Comparison of ENCODE assay signal across 16 mouse cellular contexts in the genomic region with DNA sequence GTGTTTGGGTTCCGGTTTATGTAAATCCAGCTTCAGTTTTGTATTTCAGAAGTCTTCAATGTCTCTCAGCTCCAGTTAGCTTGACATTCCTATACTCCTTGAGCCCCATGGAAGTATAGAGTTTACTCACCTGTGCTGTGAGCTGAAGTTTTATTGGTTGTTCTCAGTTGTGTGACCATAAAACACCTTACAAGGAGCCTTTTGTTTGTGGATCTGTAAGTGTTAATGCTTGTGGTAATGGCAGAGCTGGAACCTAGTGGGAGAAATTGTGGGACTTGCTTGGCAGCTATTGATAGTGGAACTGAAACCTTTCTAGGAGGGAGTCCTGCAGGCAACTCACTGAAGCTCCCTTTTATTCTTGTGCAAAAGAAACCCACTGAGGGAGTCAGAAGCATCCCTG.
"Had no signal": no experiment of that assay in that cellular context is flagged by ENCODE, and none has a peak within 500 bp of the region (broad histone marks: within the 10 kb centered on the region; RNA-seq: fewer than 3 reads in every experiment).

No protein-coding gene starts in this region.

- H3K9ac ChIP-seq: liver, embryonic 14.5 days; liver, postnatal 0 days; lung, embryonic 14.5 days; midbrain, embryonic 12.5 days; midbrain, embryonic 15.5 days had no signal

- H3K36me3 ChIP-seq: midbrain, embryonic 12.5 days; midbrain, embryonic 15.5 days had no signal

- H3K27me3 ChIP-seq: midbrain, embryonic 12.5 days; midbrain, embryonic 15.5 days had no signal

- DNase-seq: kidney, adult 8-10 months; kidney, postnatal 14 days; kidney, postnatal 4 days; liver, postnatal 0 days; lung, embryonic 14.5 days; thymus, adult 18-20 months; thymus, postnatal 14 days; thymus, postnatal 4 days had no signal

- ATAC-seq: intestine, postnatal 0 days; liver, postnatal 0 days; lung, postnatal 0 days; midbrain, embryonic 15.5 days had no signal

- H3K27ac ChIP-seq: liver, embryonic 14.5 days; macrophage; midbrain, embryonic 12.5 days; midbrain, embryonic 15.5 days had no signal

- H3K4me2 ChIP-seq: liver, embryonic 11.5 days; lung, embryonic 14.5 days; midbrain, embryonic 12.5 days; midbrain, embryonic 15.5 days had no signal

- H3K4me3 ChIP-seq: midbrain, embryonic 12.5 days; midbrain, embryonic 15.5 days; myocyte had no signal

- H3K9me3 ChIP-seq: midbrain, embryonic 12.5 days; midbrain, embryonic 15.5 days had no signal
